Mouse (Mus musculus): ENCODE data around the gene Hoxb9. TPM values are rescaled to one million over a fixed set of nuclear protein-coding genes. Genes with fewer than 3 reads are reported as not detected.

Hoxb9 gene
- total RNA-seq, 4 experiments from 2014 or later: 0.12 to 0.24 (median 0.19) TPM; not detected in 1

GRCm38 (mm10) chr11:96298895-96299667, 27.8 kb downstream of the Hoxb9 start:
- no peak for DNase-seq (ENCODE audit: low spot score in 2 of 2)

- DNase-seq (ENCODE audit: low spot score in 2 of 2): no peak
Measured at GRCm38 (mm10) chr11:96299781-96300180, 28.5 kb downstream of the Hoxb9 start.

- no peak for DNase-seq (ENCODE audit: low spot score in 2 of 2)
Measured at GRCm38 (mm10) chr11:96300354-96301063, 29.3 kb downstream of the Hoxb9 start.

- DNase-seq (ENCODE audit: low spot score in 2 of 2): no peak
Measured at GRCm38 (mm10) chr11:96301064-96301431, 29.8 kb downstream of the Hoxb9 start.

- DNase-seq (ENCODE audit: low spot score in 2 of 2): no peak
Measured at GRCm38 (mm10) chr11:96301837-96302236, 30.6 kb downstream of the Hoxb9 start.

- DNase-seq (ENCODE audit: low spot score in 2 of 2): no peak
Measured at GRCm38 (mm10) chr11:96302381-96303150, 31.3 kb downstream of the Hoxb9 start.

GRCm38 (mm10) chr11:96303151-96304099, 32.2 kb downstream of the Hoxb9 start, which contains the start of gene Hoxb5:
Gene Hoxb5, plus strand, starts transcription at chr11:96303336.
- peak; percentile 41 to 52 for DNase-seq (ENCODE audit: low spot score in 2 of 2)

GRCm38 (mm10) chr11:96304381-96305195, 33.3 kb downstream of the Hoxb9 start:
- DNase-seq (ENCODE audit: low spot score in 2 of 2): no peak

- DNase-seq (ENCODE audit: low spot score in 2 of 2): no peak
Measured at GRCm38 (mm10) chr11:96305505-96306182, 34.4 kb downstream of the Hoxb9 start.

GRCm38 (mm10) chr11:96306183-96306907, 35.1 kb downstream of the Hoxb9 start:
- no peak for DNase-seq (ENCODE audit: low spot score in 2 of 2)

- no peak for DNase-seq (ENCODE audit: low spot score in 2 of 2)
Measured at GRCm38 (mm10) chr11:96306908-96307269, 35.6 kb downstream of the Hoxb9 start.

- no peak for DNase-seq (ENCODE audit: low spot score in 2 of 2)
Measured at GRCm38 (mm10) chr11:96308763-96309162, 37.5 kb downstream of the Hoxb9 start.

- no peak for DNase-seq (ENCODE audit: low spot score in 2 of 2)
Measured at GRCm38 (mm10) chr11:96309288-96309687, 38.0 kb downstream of the Hoxb9 start.

GRCm38 (mm10) chr11:96310183-96310938, 39.1 kb downstream of the Hoxb9 start:
- no peak for DNase-seq (ENCODE audit: low spot score in 2 of 2)

- DNase-seq (ENCODE audit: low spot score in 2 of 2): no peak
Measured at GRCm38 (mm10) chr11:96311097-96311496, 39.8 kb downstream of the Hoxb9 start.

- DNase-seq (ENCODE audit: low spot score in 2 of 2): no peak
Measured at GRCm38 (mm10) chr11:96311520-96312417, 40.5 kb downstream of the Hoxb9 start.

- no peak for DNase-seq (ENCODE audit: low spot score in 2 of 2)
Measured at GRCm38 (mm10) chr11:96313134-96313533, 41.9 kb downstream of the Hoxb9 start.
